Mouse (Mus musculus): Measurements from ENCODE around the gene Dock4. TPM values are rescaled to one million over a fixed set of nuclear protein-coding genes. Genes with fewer than 3 reads are reported as not detected.

Dock4 gene
- polyA plus RNA-seq, 1 experiment from 2014 or later: 7.3 TPM

DNA sequence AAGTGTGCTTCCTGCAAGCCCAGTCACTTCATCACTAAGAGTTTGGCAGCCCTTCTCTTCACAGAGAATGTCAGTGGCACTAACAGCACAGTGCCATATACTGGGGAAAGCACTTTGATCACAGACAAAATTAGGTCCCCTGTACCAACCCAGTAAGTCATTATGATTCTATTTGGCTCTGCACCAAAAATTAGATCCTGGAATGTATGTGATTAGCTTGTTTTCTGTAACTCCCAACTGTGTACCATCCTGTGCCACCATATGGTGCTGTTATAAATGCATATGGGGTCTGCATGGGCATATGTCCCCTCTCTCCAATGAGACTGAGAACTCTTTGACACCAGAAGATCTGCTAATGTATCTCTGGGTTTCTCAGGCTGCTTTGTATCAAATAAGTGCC, 382.3 kb downstream of the Dock4 start:
- H3K27ac ChIP-seq (ENCODE audit: poor library complexity, severe bottlenecking): no peak overlapping the region
- no peak for ATAC-seq (ENCODE audit: insufficient number of reproducible peaks, low FRiP score)
- H3K27me3 ChIP-seq (replicated peaks): no peaks in the 10 kb centered on the region
- no peak overlapping the region for H3K4me2 ChIP-seq
- no peaks in the 10 kb centered on the region for H3K9me3 ChIP-seq (replicated peaks)
- H3K36me3 ChIP-seq: no peaks in the 10 kb centered on the region
- 0 out of 2 replicates have a peak, but pooled peaks cover 2% of the 10 kb centered on the region for H3K4me1 ChIP-seq (replicated peaks)
- no peak overlapping the region for H3K4me3 ChIP-seq
- H3K9ac ChIP-seq: no peak overlapping the region

DNA sequence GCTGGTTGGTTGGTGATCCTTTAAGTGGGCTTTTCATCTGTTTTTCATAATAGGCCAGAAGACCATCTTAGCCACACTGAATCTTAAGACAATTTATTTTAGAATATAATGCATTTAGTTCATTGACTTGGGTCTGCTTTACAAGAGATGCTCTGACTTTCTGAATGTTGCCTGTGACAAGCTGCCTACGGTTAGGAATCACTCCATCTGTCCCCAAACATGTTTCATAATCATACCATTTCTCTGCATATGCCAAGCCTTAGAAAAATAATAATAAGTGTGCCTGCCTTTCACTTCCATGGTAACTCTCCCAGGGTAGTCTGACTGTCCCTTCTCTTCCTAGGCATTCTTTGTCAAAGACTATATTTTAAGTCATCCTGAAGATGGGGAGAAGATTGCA, 383.5 kb downstream of the Dock4 start:
- Histone ChIP-seq H3K9me3 (replicated peaks) (no peaks in the 10 kb centered on the region), H3K4me2 (no peak overlapping the region), H3K4me1 (replicated peaks) (0 out of 2 replicates have a peak, but pooled peaks cover 2% of the 10 kb centered on the region), H3K27me3 (replicated peaks) (no peaks in the 10 kb centered on the region), H3K36me3 (no peaks in the 10 kb centered on the region), H3K4me3 (no peak overlapping the region), H3K9ac (no peak overlapping the region), H3K27ac (ENCODE audit: poor library complexity, severe bottlenecking) (no peak overlapping the region)
- ATAC-seq (ENCODE audit: insufficient number of reproducible peaks, low FRiP score): no peak
- 86% methylated on average over 1 of the region's 1 CpGs for WGBS

DNA sequence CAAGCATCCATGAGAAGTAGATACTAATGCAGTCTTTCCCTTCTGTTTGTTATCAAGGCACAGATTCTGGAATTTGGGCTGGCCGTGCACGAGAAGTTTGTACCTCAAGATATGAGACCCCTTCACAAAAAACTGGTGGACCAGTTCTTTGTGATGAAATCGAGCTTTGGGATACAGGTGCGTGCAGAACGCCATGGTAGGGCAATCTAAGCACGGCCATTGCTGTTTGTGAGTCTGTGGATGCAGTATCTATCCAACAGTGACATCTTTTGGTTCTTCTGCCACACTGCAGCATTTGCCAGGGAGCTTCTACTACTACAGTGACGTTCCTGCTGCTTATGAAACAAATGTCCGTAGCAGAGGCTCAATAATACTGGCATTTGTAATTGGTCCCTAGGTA, 386.4 kb downstream of the Dock4 start:
- Histone ChIP-seq H3K27me3 (replicated peaks) (no peaks in the 10 kb centered on the region), H3K4me3 (no peak overlapping the region), H3K4me1 (replicated peaks) (no peaks in the 10 kb centered on the region), H3K4me2 (no peak overlapping the region), H3K36me3 (no peaks in the 10 kb centered on the region), H3K27ac (ENCODE audit: poor library complexity, severe bottlenecking) (no peak overlapping the region), H3K9ac (no peak overlapping the region), H3K9me3 (replicated peaks) (no peaks in the 10 kb centered on the region)
- 68% methylated on average over 8 of the region's 8 CpGs for WGBS
- no peak for ATAC-seq (ENCODE audit: insufficient number of reproducible peaks, low FRiP score)

- H3K4me1 ChIP-seq (replicated peaks): peaks cover 25% of the 10 kb centered on the region
- no peaks in the 10 kb centered on the region for H3K27me3 ChIP-seq (replicated peaks)
- ATAC-seq (ENCODE audit: insufficient number of reproducible peaks, low FRiP score): no peak
- no peak overlapping the region for H3K27ac ChIP-seq (ENCODE audit: poor library complexity, severe bottlenecking)
- no peak overlapping the region for H3K4me2 ChIP-seq
- no peaks in the 10 kb centered on the region for H3K9me3 ChIP-seq (replicated peaks)
- H3K9ac ChIP-seq: no peak overlapping the region
- no peak overlapping the region for H3K4me3 ChIP-seq
- 82% methylated on average over 6 of the region's 6 CpGs for WGBS
- H3K36me3 ChIP-seq: no peaks in the 10 kb centered on the region
These were observed 391.2 kb downstream of the Dock4 start for GRCm38 (mm10) chr12:40836924-40837323.

DNA sequence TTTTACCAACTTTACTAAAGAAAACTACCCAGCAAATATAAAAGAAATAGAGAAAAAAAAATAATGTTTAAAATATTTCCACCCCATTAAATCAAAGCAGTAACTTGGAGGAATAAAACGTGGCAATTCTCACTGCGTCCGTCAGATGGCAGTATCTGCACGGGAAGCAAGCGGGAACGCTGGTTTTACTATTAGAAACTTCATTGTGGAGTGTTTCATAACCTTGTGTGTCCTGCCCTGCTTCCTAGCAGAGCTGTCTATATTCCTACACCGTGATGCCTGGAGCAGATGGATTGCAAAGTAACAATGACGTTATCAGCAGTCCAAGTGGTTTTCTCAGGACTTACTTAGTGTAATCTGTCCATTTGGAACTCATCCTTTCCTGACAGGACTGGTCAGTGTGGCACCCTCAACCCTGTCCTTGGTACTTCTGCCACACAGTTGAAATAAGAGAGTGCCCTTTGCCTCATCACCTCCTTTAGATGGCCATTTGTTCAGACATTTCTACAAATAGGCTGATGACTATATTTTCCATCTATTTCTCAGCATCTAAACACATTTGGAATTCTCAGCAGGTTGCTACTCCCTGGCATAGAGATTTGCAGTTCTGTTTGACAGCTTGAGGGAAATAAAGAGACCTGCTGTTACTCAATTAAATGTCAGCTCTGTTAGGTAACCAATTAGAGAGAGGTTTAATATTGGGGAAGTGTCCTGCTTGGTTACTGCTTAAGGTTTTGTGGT, 392.0 kb downstream of the Dock4 start:
- ATAC-seq (ENCODE audit: insufficient number of reproducible peaks, low FRiP score): peak; percentile 42; the same call in 1 of the 2 replicates
- 5% methylated on average over 8 of the region's 8 CpGs for WGBS
- H3K4me3 ChIP-seq: no peak overlapping the region
- no peak overlapping the region for H3K9ac ChIP-seq
- no peak overlapping the region for H3K27ac ChIP-seq (ENCODE audit: poor library complexity, severe bottlenecking)
- H3K9me3 ChIP-seq (replicated peaks): no peaks in the 10 kb centered on the region
- no peak overlapping the region for H3K4me2 ChIP-seq
- peaks cover 30% of the 10 kb centered on the region for H3K4me1 ChIP-seq (replicated peaks)
- no peaks in the 10 kb centered on the region for H3K27me3 ChIP-seq (replicated peaks)
- H3K36me3 ChIP-seq: no peaks in the 10 kb centered on the region

- no peaks in the 10 kb centered on the region for H3K9me3 ChIP-seq (replicated peaks)
- H3K9ac ChIP-seq: no peak overlapping the region
- no peak overlapping the region for H3K4me2 ChIP-seq
- no peaks in the 10 kb centered on the region for H3K27me3 ChIP-seq (replicated peaks)
- no peak overlapping the region for H3K27ac ChIP-seq (ENCODE audit: poor library complexity, severe bottlenecking)
- no peak overlapping the region for H3K4me3 ChIP-seq
- ATAC-seq (ENCODE audit: insufficient number of reproducible peaks, low FRiP score): no peak
- peaks cover 30% of the 10 kb centered on the region for H3K4me1 ChIP-seq (replicated peaks)
- 48% methylated on average over 2 of the region's 2 CpGs for WGBS
- no peaks in the 10 kb centered on the region for H3K36me3 ChIP-seq
These were observed 392.6 kb downstream of the Dock4 start for GRCm38 (mm10) chr12:40838338-40838695.

GRCm38 (mm10) chr12:40838940-40839339, 393.2 kb downstream of the Dock4 start:
- no peak overlapping the region for H3K4me3 ChIP-seq
- no peaks in the 10 kb centered on the region for H3K27me3 ChIP-seq (replicated peaks)
- WGBS: 53% methylated on average over 5 of the region's 5 CpGs
- H3K4me1 ChIP-seq (replicated peaks): peaks cover 30% of the 10 kb centered on the region
- H3K36me3 ChIP-seq: no peaks in the 10 kb centered on the region
- H3K4me2 ChIP-seq: no peak overlapping the region
- no peak for ATAC-seq (ENCODE audit: insufficient number of reproducible peaks, low FRiP score)
- H3K9me3 ChIP-seq (replicated peaks): no peaks in the 10 kb centered on the region
- H3K27ac ChIP-seq (ENCODE audit: poor library complexity, severe bottlenecking): no peak overlapping the region
- H3K9ac ChIP-seq: no peak overlapping the region

DNA sequence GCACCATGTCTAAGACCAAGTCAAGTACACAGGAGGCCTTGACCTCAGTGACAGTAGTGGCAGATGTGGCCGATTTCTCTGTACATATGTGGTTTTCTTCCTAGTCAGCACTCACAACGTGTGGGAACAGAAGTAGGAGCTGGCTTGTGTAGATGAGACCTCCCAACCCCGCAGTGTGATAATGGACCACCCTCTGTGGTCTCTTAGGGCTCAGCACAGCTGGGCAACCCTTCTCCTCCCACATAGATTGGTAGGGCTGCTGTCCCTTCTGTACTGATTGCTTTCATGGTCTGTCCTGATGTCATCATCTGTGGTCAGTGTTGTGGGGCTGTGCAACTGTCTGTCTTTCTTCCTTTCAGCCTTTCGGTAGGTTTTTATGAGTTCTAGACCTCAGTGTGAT, 394.1 kb downstream of the Dock4 start:
- no peak for ATAC-seq (ENCODE audit: insufficient number of reproducible peaks, low FRiP score)
- WGBS: 67% methylated on average over 4 of the region's 4 CpGs
- Histone ChIP-seq H3K4me3 (no peak overlapping the region), H3K9ac (no peak overlapping the region), H3K4me2 (no peak overlapping the region), H3K27me3 (replicated peaks) (no peaks in the 10 kb centered on the region), H3K4me1 (replicated peaks) (peaks cover 30% of the 10 kb centered on the region), H3K9me3 (replicated peaks) (no peaks in the 10 kb centered on the region), H3K36me3 (no peaks in the 10 kb centered on the region), H3K27ac (ENCODE audit: poor library complexity, severe bottlenecking) (no peak overlapping the region)

- Histone ChIP-seq H3K9me3 (replicated peaks) (no peaks in the 10 kb centered on the region), H3K4me3 (no peak overlapping the region), H3K4me2 (no peak overlapping the region), H3K27me3 (replicated peaks) (no peaks in the 10 kb centered on the region), H3K27ac (ENCODE audit: poor library complexity, severe bottlenecking) (no peak overlapping the region), H3K4me1 (replicated peaks) (peaks cover 30% of the 10 kb centered on the region), H3K9ac (no peak overlapping the region), H3K36me3 (no peaks in the 10 kb centered on the region)
- WGBS: 59% methylated on average over 10 of the region's 10 CpGs
- no peak for ATAC-seq (ENCODE audit: insufficient number of reproducible peaks, low FRiP score)
These were observed 396.7 kb downstream of the Dock4 start for GRCm38 (mm10) chr12:40842251-40842988.

DNA sequence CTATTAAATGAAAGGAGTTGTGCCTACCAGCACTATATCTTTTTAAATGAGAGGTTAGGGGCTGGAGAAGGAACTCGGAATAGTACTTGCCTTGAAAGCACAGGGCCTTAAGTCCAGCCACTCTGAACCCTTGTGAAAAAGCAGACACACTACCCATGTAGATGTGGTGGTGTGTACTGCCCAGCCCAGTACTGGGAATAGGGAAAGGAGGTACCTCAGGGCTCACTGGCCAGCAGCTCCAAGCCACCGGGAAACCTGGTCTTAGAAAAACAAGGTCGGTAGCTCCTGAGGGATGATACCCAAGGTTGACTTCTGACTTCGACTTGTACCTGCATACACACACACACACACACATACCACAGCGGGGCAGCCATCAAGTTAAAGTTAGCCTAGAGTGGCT, 397.2 kb downstream of the Dock4 start:
- WGBS: 77% methylated on average over 5 of the region's 5 CpGs
- Histone ChIP-seq H3K9me3 (replicated peaks) (no peaks in the 10 kb centered on the region), H3K4me2 (no peak overlapping the region), H3K4me1 (replicated peaks) (peaks cover 27% of the 10 kb centered on the region), H3K36me3 (no peaks in the 10 kb centered on the region), H3K4me3 (no peak overlapping the region), H3K27ac (ENCODE audit: poor library complexity, severe bottlenecking) (no peak overlapping the region), H3K27me3 (replicated peaks) (no peaks in the 10 kb centered on the region), H3K9ac (no peak overlapping the region)
- no peak for ATAC-seq (ENCODE audit: insufficient number of reproducible peaks, low FRiP score)

- Histone ChIP-seq H3K4me3 (no peak overlapping the region), H3K4me2 (no peak overlapping the region), H3K27me3 (replicated peaks) (no peaks in the 10 kb centered on the region), H3K9me3 (replicated peaks) (no peaks in the 10 kb centered on the region), H3K27ac (ENCODE audit: poor library complexity, severe bottlenecking) (no peak overlapping the region), H3K36me3 (no peaks in the 10 kb centered on the region), H3K9ac (no peak overlapping the region), H3K4me1 (replicated peaks) (peaks cover 21% of the 10 kb centered on the region)
- ATAC-seq (ENCODE audit: insufficient number of reproducible peaks, low FRiP score): no peak
- WGBS: 61% methylated on average over 3 of the region's 3 CpGs
These were observed 397.8 kb downstream of the Dock4 start for GRCm38 (mm10) chr12:40843474-40844080.
